8 mouse cellular contexts compared by ENCODE assay signal in genomic region chr15:86032811-86033190, GRCm38 (mm10). TPM values are rescaled to one million over a fixed set of nuclear protein-coding genes. Genes with fewer than 3 reads are reported as not detected.
DNase-seq lines count a peak whose midpoint lies in the region; ATAC-seq lines count a peak whose summit lies in the region.

No protein-coding gene starts in this region.

- peak; percentile 11 for ATAC-seq in heart, embryonic 16.5 days (replicated peaks; ENCODE audit: extremely low read depth, insufficient read depth, low FRiP score)
- ATAC-seq in limb, embryonic 11.5 days (ENCODE audit: insufficient number of reproducible peaks, low FRiP score, low TSS enrichment, low read depth) = 0 out of 2 replicates have a peak, but pooled peaks have one; percentile 3
- 0 out of 2 replicates have a peak, but pooled peaks have one; percentile 6 for ATAC-seq in midbrain, embryonic 11.5 days (ENCODE audit: low FRiP score)

- H3K27me3 ChIP-seq in heart, embryonic 16.5 days (ENCODE audit: control insufficient read depth, insufficient read depth, low read length) = peaks cover 5% of the 10 kb centered on the region
- peaks cover 34% of the 10 kb centered on the region for H3K27me3 ChIP-seq in limb, embryonic 11.5 days (ENCODE audit: control insufficient read depth, insufficient read depth, low read length)
- H3K27me3 ChIP-seq in midbrain, embryonic 11.5 days (ENCODE audit: control insufficient read depth, insufficient read depth, low read length) = peaks cover 12% of the 10 kb centered on the region

- H3K4me1 ChIP-seq in heart, embryonic 16.5 days (ENCODE audit: control insufficient read depth, insufficient read depth, low read length) = peaks cover 17% of the 10 kb centered on the region
- peaks cover 9% of the 10 kb centered on the region for H3K4me1 ChIP-seq in limb, embryonic 11.5 days (ENCODE audit: control insufficient read depth, insufficient read depth, low read length)
- H3K4me1 ChIP-seq in midbrain, embryonic 11.5 days (ENCODE audit: control insufficient read depth, insufficient read depth, low read length) = peaks cover 20% of the 10 kb centered on the region

- peak overlapping the region; percentile 78 for H3K9ac ChIP-seq in heart, embryonic 16.5 days (ENCODE audit: low read length)
- peak overlapping the region; percentile 55; the same call in 1 of the 2 replicates for H3K9ac ChIP-seq in limb, embryonic 11.5 days (ENCODE audit: low read length)
- H3K9ac ChIP-seq in midbrain, embryonic 11.5 days (ENCODE audit: low read length) = peak overlapping the region; percentile 69

- WGBS in heart, embryonic 16.5 days = under 1% methylated on average over 38 of the region's 38 CpGs
- 2% methylated on average over 38 of the region's 38 CpGs for WGBS in limb, embryonic 11.5 days
- 2% methylated on average over 37 of the region's 38 CpGs for WGBS in midbrain, embryonic 11.5 days

- H3K9me3 ChIP-seq in heart, embryonic 16.5 days (replicated peaks; ENCODE audit: control insufficient read depth, low read length) = peaks cover 6% of the 10 kb centered on the region; the same call in 1 of the 2 replicates
- H3K9me3 ChIP-seq in limb, embryonic 11.5 days (ENCODE audit: control insufficient read depth, low read length) = no peaks in the 10 kb centered on the region; the same call in 1 of the 2 replicates
- H3K9me3 ChIP-seq in midbrain, embryonic 11.5 days (ENCODE audit: control insufficient read depth, low read length) = peaks cover 24% of the 10 kb centered on the region

- DNase-seq in embryo, embryonic 10 days (ENCODE audit: low spot score) = peak; percentile 88
- no peak for DNase-seq in embryo, embryonic 9.5 days (ENCODE audit: extremely low spot score)
- peak; percentile 34 for DNase-seq in T-cell, adult 2 months (ENCODE audit: low spot score)
- peak; percentile 68 for DNase-seq in limb, embryonic 11.5 days (ENCODE audit: low spot score)
- peak; percentile 96 for DNase-seq in midbrain, embryonic 11.5 days (ENCODE audit: low spot score, missing footprints)
- no peak for DNase-seq in urinary bladder, postnatal 25 days (ENCODE audit: low spot score)
- DNase-seq in right cerebral cortex, postnatal 25 days = no peak

- H3K36me3 ChIP-seq in heart, embryonic 16.5 days (ENCODE audit: control insufficient read depth, insufficient read depth) = peaks cover 16% of the 10 kb centered on the region
- no peaks in the 10 kb centered on the region for H3K36me3 ChIP-seq in limb, embryonic 11.5 days (ENCODE audit: control insufficient read depth, insufficient read depth, low read length)
- H3K36me3 ChIP-seq in midbrain, embryonic 11.5 days (ENCODE audit: control insufficient read depth, insufficient read depth, low read length) = peaks cover 23% of the 10 kb centered on the region

- no peak overlapping the region for H3K27ac ChIP-seq in heart, embryonic 16.5 days (ENCODE audit: low read length)
- no peak overlapping the region for H3K27ac ChIP-seq in limb, embryonic 11.5 days (replicated peaks; ENCODE audit: low read depth, low read length)
- H3K27ac ChIP-seq in midbrain, embryonic 11.5 days (ENCODE audit: low read depth, low read length) = no peak overlapping the region

- H3K4me2 ChIP-seq in heart, embryonic 16.5 days (ENCODE audit: low read depth, low read length) = peak overlapping the region; percentile 90
- peak overlapping the region; percentile 61 for H3K4me2 ChIP-seq in limb, embryonic 11.5 days (ENCODE audit: low read depth, severe bottlenecking)
- H3K4me2 ChIP-seq in midbrain, embryonic 11.5 days = peak overlapping the region; percentile 91

- H3K4me3 ChIP-seq in heart, embryonic 16.5 days (ENCODE audit: low read length) = peak overlapping the region; percentile 73
- peak overlapping the region; percentile 45 for H3K4me3 ChIP-seq in limb, embryonic 11.5 days (ENCODE audit: low read depth, low read length)
- H3K4me3 ChIP-seq in midbrain, embryonic 11.5 days (ENCODE audit: low read depth, low read length) = peak overlapping the region; percentile 63

RNA-seq across cellular contexts. Expression of gene Celsr1, which starts 0.8 kb away (rescaled TPM):
- polyA plus RNA-seq in heart, embryonic 16.5 days (2015; fragmentation: Nextera tagmentation; extraction: Ambion mirVana) = 1.7 TPM in 2 replicates
- polyA plus RNA-seq in limb, embryonic 11.5 days (2014; fragmentation: Nextera tagmentation; extraction: Ambion mirVana) = 1.6 and 1.9 TPM in 2 replicates
- 4.1 and 4.9 TPM in 2 replicates for polyA plus RNA-seq in midbrain, embryonic 11.5 days (2014; fragmentation: Nextera tagmentation; extraction: Ambion mirVana)

RNA-seq across cellular contexts. Expression of gene Gramd4, which starts 24.7 kb away (rescaled TPM):
- polyA plus RNA-seq in heart, embryonic 16.5 days (2015; fragmentation: Nextera tagmentation; extraction: Ambion mirVana) = 18.7 and 22.2 TPM in 2 replicates
- polyA plus RNA-seq in limb, embryonic 11.5 days (2014; fragmentation: Nextera tagmentation; extraction: Ambion mirVana) = 8.4 and 9.0 TPM in 2 replicates
- polyA plus RNA-seq in midbrain, embryonic 11.5 days (2014; fragmentation: Nextera tagmentation; extraction: Ambion mirVana) = 7.8 and 8.9 TPM in 2 replicates

Comparison
In these comparisons a context has a peak if more than half of its experiments do, and no peak if none do; other contexts are left out.
1. DNase-seq: peak in embryo, embryonic 10 days (single experiment), T-cell, adult 2 months (single experiment), limb, embryonic 11.5 days (single experiment) and midbrain, embryonic 11.5 days (single experiment); none in embryo, embryonic 9.5 days (single experiment), urinary bladder, postnatal 25 days (single experiment) and right cerebral cortex, postnatal 25 days (single experiment).
2. Peak in every context shown above with its lines, with median percentiles within 50 percentile points of each other: ATAC-seq, H3K4me2 ChIP-seq, H3K4me3 ChIP-seq and H3K9ac ChIP-seq.